Mouse (Mus musculus) liver, embryonic 14.5 days (tissue): ENCODE measurements around the gene Gpalpp1. TPM values are rescaled to one million over a fixed set of nuclear protein-coding genes. Genes with fewer than 3 reads are reported as not detected.

ENCODE experiments used
- ATAC-seq: fragments of 200-750 bp; cut with Nextera tagmentation; 2 replicates; pipeline ENCODE4 v1.8.0; 2017; ENCODE audit warnings: moderate number of reproducible peaks, mild to moderate bottlenecking, moderate library complexity; ENCODE audit not compliant: insufficient read depth
- DNase-seq, 3 experiments: peaks; one replicate each; pipeline ENCODE4 v3.0.0-alpha.2; 2012 to 2013; ENCODE audit warnings: low read depth in 3 of 3, low spot score in 3 of 3
- H3K27ac ChIP-seq: fragments of 300-500 bp; sonication (generic); 2 replicates; pipeline ENCODE4 v1.5.1; 2014; ENCODE audit warnings: moderate library complexity, mild to moderate bottlenecking, control low read depth, inconsistent platforms
- H3K27me3 ChIP-seq: fragments of 300-500 bp; sonication (generic); 2 replicates; pipeline ENCODE4 v1.6.1; 2014; ENCODE audit warnings: mild to moderate bottlenecking, low read length, moderate library complexity; ENCODE audit not compliant: control insufficient read depth, insufficient read depth
- H3K36me3 ChIP-seq: fragments of 300-500 bp; sonication (generic); replicated peaks from 2 replicates; pipeline ENCODE4 v1.6.1; 2014; ENCODE audit warnings: low read depth; ENCODE audit not compliant: control insufficient read depth, insufficient read depth
- H3K4me1 ChIP-seq, 2 experiments: fragments of 200-500 bp in 1 of 2; fragments of 300-500 bp in 1 of 2; sonication (generic) in 1 of 2; replicated peaks; 2 replicates each; pipeline ENCODE4 v1.6.1; 2012 to 2014; ENCODE audit warnings: antibody characterized with exemption in 1 of 2, inconsistent platforms in 1 of 2, low read length in 1 of 2; ENCODE audit not compliant: control insufficient read depth in 2 of 2, insufficient read depth in 2 of 2
- H3K4me2 ChIP-seq: fragments of 300-500 bp; sonication (generic); 2 replicates; pipeline ENCODE4 v1.6.1; 2014; ENCODE audit warnings: low read depth, mild to moderate bottlenecking, control low read depth, moderate library complexity
- H3K4me3 ChIP-seq, 2 experiments: fragments of 200-500 bp in 1 of 2; fragments of 300-500 bp in 1 of 2; sonication (generic) in 1 of 2; 2 replicates each; pipeline ENCODE4 v1.5.1; 2012 to 2014; ENCODE audit warnings: low read depth in 2 of 2, low read length in 2 of 2, mild to moderate bottlenecking in 2 of 2, control low read depth in 1 of 2, inconsistent platforms in 1 of 2, moderate library complexity in 1 of 2; ENCODE audit not compliant: insufficient read depth in 1 of 2
- H3K9ac ChIP-seq: fragments of 300-500 bp; sonication (generic); replicated peaks from 2 replicates; pipeline ENCODE4 v1.6.1; 2014; ENCODE audit warnings: mild to moderate bottlenecking, control low read depth, moderate library complexity
- H3K9me3 ChIP-seq: fragments of 300-500 bp; sonication (generic); 2 replicates; pipeline ENCODE4 v1.6.1; 2016; ENCODE audit warnings: low read length, mixed read lengths; ENCODE audit not compliant: control insufficient read depth
- CTCF ChIP-seq: IDR thresholded peaks from 2 replicates; pipeline ENCODE4 v1.5.1; 2016; ENCODE audit warnings: antibody characterized with exemption, low read depth, control low read depth
- EP300 ChIP-seq: IDR thresholded peaks from 2 replicates; pipeline ENCODE4 v1.6.1; 2016; ENCODE audit warnings: antibody characterized with exemption, low read depth
- WGBS: fragments of 180-500 bp; shearing (Covaris S2); extraction: QIAGEN DNeasy Blood & Tissue Kit; methylation state at CpG from one replicate; pipeline ENCODE4 v1.1.7; 2014; ENCODE audit not compliant: insufficient replicate concordance; 5-methylcytosine and 5-hydroxymethylcytosine counted together
- polyA plus RNA-seq, 2 experiments: library from polyadenylated mRNA; depleted of rRNA in 1 of 2; stranded (reverse) in 1 of 2; unstranded in 1 of 2; fragments of >200 nt; fragmentation: Nextera tagmentation in 1 of 2; extraction: Ambion mirVana in 1 of 2; gene quantifications; 2 replicates each; pipeline versions ENCODE4 v1.2.1 to v1.2.3; 2012 to 2014

Gpalpp1 gene
- polyA plus RNA-seq, 2 experiments = 3.9 to 5.2 TPM

GRCm38 (mm10) chr14:76118963-76119362, 8.4 kb upstream of the Gpalpp1 start:
- Histone ChIP-seq H3K36me3 (peaks cover 15% of the 10 kb centered on the region), H3K4me3 (no peak overlapping the region), H3K27ac (no peak overlapping the region), H3K9me3 (no peaks in the 10 kb centered on the region), H3K9ac (no peak overlapping the region), H3K4me2 (no peak overlapping the region), H3K4me1 (no peaks in the 10 kb centered on the region), H3K27me3 (no peaks in the 10 kb centered on the region)
- TF ChIP-seq EP300 (no peak), CTCF (peak; percentile 9; the same call in 1 of the 2 replicates)
- no peak for ATAC-seq
- 41% methylated on average over 4 of the region's 4 CpGs for WGBS
- DNase-seq = no peak

GRCm38 (mm10) chr14:76115744-76116143, 5.2 kb upstream of the Gpalpp1 start:
- ATAC-seq = no peak
- Histone ChIP-seq H3K4me2 (no peak overlapping the region), H3K27ac (no peak overlapping the region), H3K9ac (no peak overlapping the region), H3K4me1 (peaks cover 0 to 4% of the 10 kb centered on the region in 2 experiments; a peak in 1 of 4 replicates), H3K9me3 (no peaks in the 10 kb centered on the region), H3K4me3 (no peak overlapping the region), H3K27me3 (no peaks in the 10 kb centered on the region), H3K36me3 (peaks cover 16% of the 10 kb centered on the region)
- WGBS = 66% methylated on average over 5 of the region's 5 CpGs
- no peak for DNase-seq
- TF ChIP-seq CTCF (no peak), EP300 (no peak)

DNA sequence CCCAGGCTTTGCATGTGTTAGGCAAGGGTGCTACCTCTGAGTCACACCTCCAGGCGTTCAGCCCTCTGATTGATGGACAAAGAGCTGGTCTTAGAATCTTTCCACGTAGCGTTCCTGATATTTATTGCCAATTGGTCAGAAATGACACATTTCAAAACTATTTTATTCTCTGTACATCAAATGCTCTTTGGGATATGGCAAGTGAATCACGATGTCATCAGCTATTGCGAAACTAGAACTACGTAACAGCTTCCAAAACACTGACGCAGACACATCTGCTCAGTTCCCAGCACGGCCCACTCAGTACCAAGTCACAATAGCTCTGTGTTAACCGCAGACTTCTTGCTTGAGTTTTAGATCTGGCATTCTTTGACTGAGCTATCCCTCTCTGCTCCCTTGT, 11.0 kb downstream of the Gpalpp1 start:
- ATAC-seq (no peak), DNase-seq (no peak)
- H3K9ac ChIP-seq = no peak overlapping the region
- TF ChIP-seq CTCF = no peak
- no peak for TF ChIP-seq EP300
- no peak overlapping the region for H3K27ac ChIP-seq
- no peaks in the 10 kb centered on the region for H3K9me3 ChIP-seq
- H3K27me3 ChIP-seq = no peaks in the 10 kb centered on the region
- WGBS = 78% methylated on average over 9 of the region's 9 CpGs
- peaks cover 6% of the 10 kb centered on the region for H3K36me3 ChIP-seq
- H3K4me1 ChIP-seq = no peaks in the 10 kb centered on the region
- no peak overlapping the region for H3K4me2 ChIP-seq
- H3K4me3 ChIP-seq = no peak overlapping the region

DNA sequence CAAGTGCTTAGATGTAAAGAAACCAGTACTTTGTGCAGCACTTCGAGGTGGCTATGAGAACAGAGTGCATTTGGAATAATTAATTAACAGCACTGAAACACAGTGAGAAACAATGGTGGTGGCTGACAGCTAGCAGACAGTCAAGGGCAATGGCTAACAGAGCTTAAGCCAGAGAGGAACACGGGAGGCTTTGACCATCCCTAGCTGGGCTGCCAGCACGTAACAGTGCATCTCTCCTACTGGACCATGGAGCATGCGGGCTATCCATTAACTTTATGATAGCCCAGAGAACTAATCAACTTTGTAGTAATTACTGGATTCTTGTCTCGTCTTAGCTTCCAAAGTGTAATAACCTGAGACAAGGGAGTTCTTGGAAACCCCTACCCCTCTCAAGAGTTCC, 12.7 kb downstream of the Gpalpp1 start:
- Histone ChIP-seq H3K4me2 (no peak overlapping the region), H3K36me3 (peaks cover 6% of the 10 kb centered on the region), H3K9ac (no peak overlapping the region), H3K4me3 (no peak overlapping the region), H3K27me3 (no peaks in the 10 kb centered on the region), H3K27ac (no peak overlapping the region), H3K4me1 (no peaks in the 10 kb centered on the region), H3K9me3 (no peaks in the 10 kb centered on the region)
- DNase-seq = no peak
- WGBS = 80% methylated on average over 5 of the region's 5 CpGs
- TF ChIP-seq CTCF = no peak
- no peak for TF ChIP-seq EP300
- ATAC-seq = no peak

DNA sequence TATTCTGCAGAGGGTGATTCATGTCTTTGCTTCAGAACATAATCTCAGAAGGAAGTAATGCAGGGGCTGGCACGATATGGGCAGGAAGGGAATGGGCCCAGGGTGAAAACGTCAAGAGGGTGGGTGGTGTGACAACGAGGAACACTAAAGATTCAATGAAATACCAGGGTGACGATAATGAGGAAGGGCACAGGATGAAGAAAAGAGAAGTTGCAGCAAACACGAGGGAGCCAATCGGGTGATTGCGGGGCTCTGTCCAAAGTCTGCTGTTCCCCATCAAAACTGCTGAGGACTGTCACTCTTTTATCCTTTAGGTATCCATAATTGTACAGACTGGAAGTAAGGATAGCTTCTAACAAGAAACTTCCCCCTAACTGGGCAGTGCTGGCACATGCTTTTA, 13.3 kb downstream of the Gpalpp1 start:
- peaks cover 4% of the 10 kb centered on the region for H3K36me3 ChIP-seq
- 54% methylated on average over 7 of the region's 7 CpGs for WGBS
- TF ChIP-seq EP300 (no peak), CTCF (no peak)
- no peaks in the 10 kb centered on the region for H3K27me3 ChIP-seq
- DNase-seq (no peak), ATAC-seq (no peak)
- no peaks in the 10 kb centered on the region for H3K9me3 ChIP-seq
- no peak overlapping the region for H3K4me2 ChIP-seq
- no peak overlapping the region for H3K27ac ChIP-seq
- H3K9ac ChIP-seq = no peak overlapping the region
- no peaks in the 10 kb centered on the region for H3K4me1 ChIP-seq
- no peak overlapping the region for H3K4me3 ChIP-seq

- TF ChIP-seq EP300 (no peak), CTCF (no peak)
- no peak overlapping the region for H3K9ac ChIP-seq
- no peaks in the 10 kb centered on the region for H3K27me3 ChIP-seq
- no peaks in the 10 kb centered on the region for H3K36me3 ChIP-seq
- WGBS = 69% methylated on average over 3 of the region's 3 CpGs
- DNase-seq (no peak), ATAC-seq (no peak)
- no peak overlapping the region for H3K4me2 ChIP-seq
- H3K9me3 ChIP-seq = no peaks in the 10 kb centered on the region
- H3K4me3 ChIP-seq = no peak overlapping the region
- H3K4me1 ChIP-seq = no peaks in the 10 kb centered on the region
- H3K27ac ChIP-seq = no peak overlapping the region
Observed at GRCm38 (mm10) chr14:76084188-76084587, 26.4 kb downstream of the Gpalpp1 start.
